Mouse (Mus musculus): ENCODE measurements around the gene Atg2b. TPM values are rescaled to one million over a fixed set of nuclear protein-coding genes. Genes with fewer than 3 reads are reported as not detected.
A peak's percentile ranks its signal among the peaks of the same experiment; 100 is the strongest.

The Atg2b gene
- polyA plus RNA-seq, 1 experiment = not detected

DNA sequence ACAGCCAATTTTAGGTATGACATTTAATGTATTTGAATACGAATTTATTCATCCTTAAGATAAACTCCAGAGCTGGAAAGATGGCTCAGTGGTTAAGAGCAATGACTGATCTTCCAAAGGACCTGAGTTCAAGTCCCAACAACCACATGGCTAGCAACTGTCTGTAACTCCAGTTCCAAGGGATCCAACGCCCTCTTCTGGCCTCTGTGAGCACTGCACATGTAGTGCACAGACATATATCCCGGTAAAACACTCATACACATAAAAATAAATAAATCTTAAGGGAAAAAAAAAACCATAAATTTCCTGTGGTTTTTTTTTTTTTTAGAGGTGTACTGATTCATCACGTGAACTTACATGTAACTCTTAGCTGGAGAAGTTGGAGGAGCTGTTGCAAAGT, 47.5 kb downstream of the Atg2b start:
- no peak overlapping the region for H3K4me3 ChIP-seq (ENCODE audit: insufficient read depth, low read depth, low read length)
- TF ChIP-seq CTCF (IDR thresholded peaks at IDR 0.05; ENCODE audit: insufficient read depth, low read depth, low read length) (no peak), POLR2A (IDR thresholded peaks at IDR 0.05; ENCODE audit: insufficient read depth, low read depth, low read length) (no peak)
- 81% methylated on average over 4 of the region's 4 CpGs for WGBS
- H3K27ac ChIP-seq (ENCODE audit: insufficient read depth, low read depth, low read length) = no peak overlapping the region
- no peaks in the 10 kb centered on the region; the same call in 1 of the 2 replicates for H3K4me1 ChIP-seq (ENCODE audit: control insufficient read depth, insufficient read depth, low read length)

DNA sequence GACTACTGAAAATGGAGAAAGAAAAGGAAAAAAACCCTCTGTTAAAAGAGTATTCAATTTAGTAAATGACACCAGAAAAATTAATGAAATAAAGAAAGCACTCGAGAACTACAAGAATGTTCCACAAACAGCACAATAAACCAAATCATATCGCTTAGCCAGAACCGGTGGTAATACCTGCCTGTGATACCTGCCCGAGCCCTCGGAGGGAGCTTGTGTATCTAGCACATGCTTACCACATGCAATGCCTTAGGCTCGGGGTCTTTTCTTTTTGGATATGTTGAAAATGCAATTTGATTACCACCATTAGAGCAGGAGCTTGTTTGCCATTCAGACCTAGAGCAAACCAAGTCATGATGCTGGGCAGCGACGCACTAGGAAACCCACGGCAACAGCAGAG, 48.5 kb downstream of the Atg2b start:
- Histone ChIP-seq H3K4me3 (ENCODE audit: insufficient read depth, low read depth, low read length) (no peak overlapping the region), H3K4me1 (ENCODE audit: control insufficient read depth, insufficient read depth, low read length) (no peaks in the 10 kb centered on the region; the same call in 1 of the 2 replicates), H3K27ac (ENCODE audit: insufficient read depth, low read depth, low read length) (no peak overlapping the region)
- WGBS = 83% methylated on average over 9 of the region's 9 CpGs
- TF ChIP-seq CTCF (IDR thresholded peaks at IDR 0.05; ENCODE audit: insufficient read depth, low read depth, low read length) (no peak), POLR2A (IDR thresholded peaks at IDR 0.05; ENCODE audit: insufficient read depth, low read depth, low read length) (no peak)

- Histone ChIP-seq H3K27ac (ENCODE audit: insufficient read depth, low read depth, low read length) (no peak overlapping the region), H3K4me3 (ENCODE audit: insufficient read depth, low read depth, low read length) (no peak overlapping the region), H3K4me1 (ENCODE audit: control insufficient read depth, insufficient read depth, low read length) (no peaks in the 10 kb centered on the region; the same call in 1 of the 2 replicates)
- TF ChIP-seq POLR2A (IDR thresholded peaks at IDR 0.05; ENCODE audit: insufficient read depth, low read depth, low read length) (no peak), CTCF (IDR thresholded peaks at IDR 0.05; ENCODE audit: insufficient read depth, low read depth, low read length) (no peak)
- 94% methylated on average over 13 of the region's 13 CpGs for WGBS
Observed at GRCm38 (mm10) chr12:105634374-105635067, 50.5 kb downstream of the Atg2b start.

GRCm38 (mm10) chr12:105625798-105626197, 59.2 kb downstream of the Atg2b start:
- TF ChIP-seq CTCF (IDR thresholded peaks at IDR 0.05; ENCODE audit: insufficient read depth, low read depth, low read length) (no peak), POLR2A (IDR thresholded peaks at IDR 0.05; ENCODE audit: insufficient read depth, low read depth, low read length) (no peak)
- H3K27ac ChIP-seq (ENCODE audit: insufficient read depth, low read depth, low read length) = 0 out of 2 replicates have a peak overlapping the region, but pooled peaks have one; percentile 0
- H3K4me3 ChIP-seq (ENCODE audit: insufficient read depth, low read depth, low read length) = no peak overlapping the region
- H3K4me1 ChIP-seq (ENCODE audit: control insufficient read depth, insufficient read depth, low read length) = peaks cover 7% of the 10 kb centered on the region
- WGBS = 36% methylated on average over 7 of the region's 7 CpGs

DNA sequence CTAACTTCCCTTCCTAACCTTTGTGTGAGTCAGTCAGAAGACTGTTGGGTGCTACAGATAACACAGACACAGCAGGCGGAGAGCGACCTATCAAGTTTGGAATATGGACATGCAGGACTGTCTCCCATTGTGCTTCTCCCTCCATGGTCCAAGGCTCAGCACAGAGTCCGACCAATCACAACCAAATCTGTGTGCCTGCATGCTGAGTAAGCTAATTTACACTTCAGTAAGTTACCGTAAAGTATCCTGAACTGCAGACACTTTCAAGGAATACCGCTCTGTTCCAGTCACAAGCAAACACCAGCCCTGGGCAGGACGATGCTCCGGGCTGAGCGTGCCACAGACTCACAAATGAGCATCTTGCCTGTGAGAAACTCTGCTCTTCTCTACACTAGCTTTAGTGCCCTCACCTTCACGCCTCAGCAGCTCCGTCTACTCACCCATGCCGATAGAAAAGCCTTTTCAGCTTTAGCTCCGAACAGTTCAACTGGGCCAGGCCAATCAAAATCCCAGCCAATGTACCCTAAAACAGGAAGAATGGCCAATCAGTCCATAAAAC, 62.0 kb downstream of the Atg2b start:
- TF ChIP-seq CTCF (IDR thresholded peaks at IDR 0.05; ENCODE audit: insufficient read depth, low read depth, low read length) = no peak
- TF ChIP-seq POLR2A (IDR thresholded peaks at IDR 0.05; ENCODE audit: insufficient read depth, low read depth, low read length) = no peak
- Histone ChIP-seq H3K27ac (ENCODE audit: insufficient read depth, low read depth, low read length) (no peak overlapping the region), H3K4me3 (ENCODE audit: insufficient read depth, low read depth, low read length) (no peak overlapping the region), H3K4me1 (ENCODE audit: control insufficient read depth, insufficient read depth, low read length) (peaks cover 7% of the 10 kb centered on the region)
- 65% methylated on average over 12 of the region's 12 CpGs for WGBS

DNA sequence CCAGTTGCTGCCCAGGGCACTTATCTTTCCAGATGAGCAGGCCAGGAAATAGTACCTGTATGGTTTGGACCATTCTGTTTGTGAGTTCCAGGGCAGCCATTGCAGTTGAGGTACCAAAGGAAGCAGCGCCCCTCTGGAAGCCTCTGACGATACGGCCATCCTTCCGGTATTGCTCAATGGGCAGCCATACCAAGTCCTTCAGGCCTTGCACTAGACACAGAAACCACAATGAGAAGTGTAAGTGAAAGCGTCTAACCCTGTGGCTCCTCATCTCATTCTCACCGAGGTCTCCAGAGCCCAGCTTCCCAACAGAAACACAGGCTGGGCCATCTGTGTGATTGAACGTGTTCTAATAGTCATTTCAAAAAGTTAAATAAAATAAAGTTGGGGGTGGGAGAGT, 63.0 kb downstream of the Atg2b start:
- Histone ChIP-seq H3K27ac (ENCODE audit: insufficient read depth, low read depth, low read length) (no peak overlapping the region), H3K4me1 (ENCODE audit: control insufficient read depth, insufficient read depth, low read length) (peaks cover 7% of the 10 kb centered on the region), H3K4me3 (ENCODE audit: insufficient read depth, low read depth, low read length) (no peak overlapping the region)
- WGBS = 93% methylated on average over 7 of the region's 7 CpGs
- TF ChIP-seq CTCF (IDR thresholded peaks at IDR 0.05; ENCODE audit: insufficient read depth, low read depth, low read length) = no peak
- no peak for TF ChIP-seq POLR2A (IDR thresholded peaks at IDR 0.05; ENCODE audit: insufficient read depth, low read depth, low read length)

DNA sequence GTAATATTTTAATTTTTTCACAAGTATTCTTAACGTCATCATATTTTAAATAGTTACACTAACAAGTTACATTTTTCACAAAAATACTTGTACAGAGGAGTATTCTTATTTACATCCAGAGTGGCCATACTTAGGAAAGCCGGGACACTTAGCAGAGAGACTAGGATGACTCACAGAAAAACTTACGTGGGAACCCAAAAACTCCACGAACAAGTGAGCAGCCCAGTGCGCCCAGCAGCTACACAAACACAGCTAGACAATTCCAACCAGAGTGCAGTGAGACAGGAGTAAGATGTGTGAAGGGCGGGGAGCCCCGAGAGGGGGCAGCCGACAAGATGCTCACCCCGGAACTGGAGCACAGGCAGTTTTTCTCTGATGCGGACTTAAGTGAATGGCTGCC, 71.5 kb downstream of the Atg2b start:
- no peak overlapping the region for H3K27ac ChIP-seq (ENCODE audit: insufficient read depth, low read depth, low read length)
- peaks cover 3% of the 10 kb centered on the region for H3K4me1 ChIP-seq (ENCODE audit: control insufficient read depth, insufficient read depth, low read length)
- H3K4me3 ChIP-seq (ENCODE audit: insufficient read depth, low read depth, low read length) = no peak overlapping the region
- 73% methylated on average over 10 of the region's 10 CpGs for WGBS
- no peak for TF ChIP-seq POLR2A (IDR thresholded peaks at IDR 0.05; ENCODE audit: insufficient read depth, low read depth, low read length)
- TF ChIP-seq CTCF (IDR thresholded peaks at IDR 0.05; ENCODE audit: insufficient read depth, low read depth, low read length) = no peak

- 2% methylated on average over 7 of the region's 7 CpGs for WGBS
- Histone ChIP-seq H3K27ac (ENCODE audit: insufficient read depth, low read depth, low read length) (no peak overlapping the region; the same call in 1 of the 2 replicates), H3K4me1 (ENCODE audit: control insufficient read depth, insufficient read depth, low read length) (peaks cover 3% of the 10 kb centered on the region), H3K4me3 (ENCODE audit: insufficient read depth, low read depth, low read length) (no peak overlapping the region)
- TF ChIP-seq CTCF (IDR thresholded peaks at IDR 0.05; ENCODE audit: insufficient read depth, low read depth, low read length) (peak; percentile 65), POLR2A (IDR thresholded peaks at IDR 0.05; ENCODE audit: insufficient read depth, low read depth, low read length) (no peak)
Observed at GRCm38 (mm10) chr12:105611748-105612147, 73.3 kb downstream of the Atg2b start.

DNA sequence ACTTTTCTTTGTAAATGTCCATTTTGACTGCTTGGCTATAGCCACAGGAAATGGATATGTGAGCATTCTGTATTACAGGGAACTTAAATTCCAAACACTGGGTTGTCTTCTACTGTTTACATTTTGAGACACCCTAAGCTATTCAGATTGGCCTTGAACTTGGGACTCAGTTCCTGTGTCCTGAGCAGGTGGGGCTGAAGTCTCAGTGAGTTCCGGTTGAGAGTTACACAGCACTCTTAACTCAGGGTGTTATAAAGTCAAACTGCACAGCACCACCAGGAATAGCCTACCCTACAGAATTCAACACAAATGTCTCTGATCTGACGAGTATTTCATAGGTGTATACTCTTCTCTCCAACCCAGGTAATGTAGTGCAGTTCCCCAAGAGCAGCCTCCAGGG, 74.0 kb downstream of the Atg2b start:
- TF ChIP-seq POLR2A (IDR thresholded peaks at IDR 0.05; ENCODE audit: insufficient read depth, low read depth, low read length) = no peak
- H3K4me3 ChIP-seq (ENCODE audit: insufficient read depth, low read depth, low read length) = no peak overlapping the region
- 91% methylated on average over 2 of the region's 2 CpGs for WGBS
- H3K27ac ChIP-seq (ENCODE audit: insufficient read depth, low read depth, low read length) = no peak overlapping the region
- H3K4me1 ChIP-seq (ENCODE audit: control insufficient read depth, insufficient read depth, low read length) = peaks cover 3% of the 10 kb centered on the region

Measured in olfactory bulb, adult 2 months (tissue).